Mouse (Mus musculus) stomach, embryonic 14.5 days (tissue): ENCODE measurements around the gene Krtap24-1. TPM values are rescaled to one million over a fixed set of nuclear protein-coding genes. Genes with fewer than 3 reads are reported as not detected.

Experiments
- ATAC-seq: fragments of 200-750 bp; cut with Nextera tagmentation; 2 replicates; pipeline ENCODE4 v1.8.0; 2017; ENCODE audit warnings: low read depth, moderate TSS enrichment; ENCODE audit not compliant: insufficient number of reproducible peaks, insufficient read depth, low FRiP score
- H3K27ac ChIP-seq: fragments of 300-500 bp; sonication (generic); 2 replicates; pipeline ENCODE4 v1.5.1; 2014; ENCODE audit warnings: mild to moderate bottlenecking, low read length, moderate library complexity, mixed read lengths
- H3K27me3 ChIP-seq: fragments of 300-500 bp; sonication (generic); 2 replicates; pipeline ENCODE4 v1.6.1; 2014; ENCODE audit warnings: low read length, control low read depth, mixed read lengths; ENCODE audit not compliant: control insufficient read depth, insufficient read depth
- H3K36me3 ChIP-seq: fragments of 300-500 bp; sonication (generic); 2 replicates; pipeline ENCODE4 v1.6.1; 2014; ENCODE audit warnings: mild to moderate bottlenecking, control low read depth, low read length, moderate library complexity, mixed read lengths; ENCODE audit not compliant: control insufficient read depth, insufficient read depth
- H3K4me1 ChIP-seq: fragments of 300-500 bp; sonication (generic); 2 replicates; pipeline ENCODE4 v1.6.1; 2014; ENCODE audit warnings: low read length, control low read depth, mixed read lengths; ENCODE audit not compliant: control insufficient read depth, insufficient read depth
- H3K4me2 ChIP-seq: fragments of 300-500 bp; sonication (generic); replicated peaks from 2 replicates; pipeline ENCODE4 v1.6.1; 2014; ENCODE audit warnings: low read depth, low read length, control low read depth
- H3K4me3 ChIP-seq: fragments of 300-500 bp; sonication (generic); 2 replicates; pipeline ENCODE4 v1.5.1; 2014; ENCODE audit warnings: low read depth, low read length, control low read depth
- H3K9ac ChIP-seq: fragments of 300-500 bp; sonication (generic); replicated peaks from 2 replicates; pipeline ENCODE4 v1.6.1; 2014; ENCODE audit warnings: low read depth, mild to moderate bottlenecking, control low read depth, low read length, moderate library complexity, mixed read lengths
- H3K9me3 ChIP-seq: fragments of 300-500 bp; sonication (generic); 2 replicates; pipeline ENCODE4 v1.6.1; 2016; ENCODE audit warnings: low read depth, low read length, control low read depth; ENCODE audit not compliant: control insufficient read depth
- WGBS: fragments of 180-500 bp; shearing (Covaris S2); extraction: QIAGEN DNeasy Blood & Tissue Kit; methylation state at CpG from one replicate; pipeline ENCODE4 v1.1.7; 2014; 5-methylcytosine and 5-hydroxymethylcytosine counted together
- polyA plus RNA-seq: library from polyadenylated mRNA; unstranded; fragments of >200 nt; fragmentation: Nextera tagmentation; extraction: Ambion mirVana; gene quantifications from 2 replicates; pipeline ENCODE4 v1.2.1, GENCODE M21; 2014

The Krtap24-1 gene
- polyA plus RNA-seq = not detected in 2 replicates

GRCm38 (mm10) chr16:88611922-88612321 lies at the start of gene Krtap24-1:
TSS of gene Krtap24-1 (minus strand) at chr16:88612279.
- no peak within 1 kb of the TSS for H3K4me2 ChIP-seq
- H3K36me3 ChIP-seq = no peaks in the 10 kb centered on the region
- no peaks in the 10 kb centered on the region for H3K9me3 ChIP-seq
- WGBS = 93% methylated on average over 8 of the region's 8 CpGs
- no peak within 1 kb of the TSS for H3K9ac ChIP-seq
- H3K4me3 ChIP-seq = no peak within 1 kb of the TSS
- no peak within 1 kb of the TSS for H3K27ac ChIP-seq
- H3K27me3 ChIP-seq = no peaks in the 10 kb centered on the region
- ATAC-seq = no peak
- no peaks in the 10 kb centered on the region for H3K4me1 ChIP-seq

GRCm38 (mm10) chr16:88657426-88657825 lies 45.3 kb upstream of the Krtap24-1 start:
- H3K9ac ChIP-seq = no peak overlapping the region
- H3K4me1 ChIP-seq = no peaks in the 10 kb centered on the region
- no peak overlapping the region for H3K4me2 ChIP-seq
- H3K36me3 ChIP-seq = no peaks in the 10 kb centered on the region
- no peaks in the 10 kb centered on the region for H3K9me3 ChIP-seq
- no peaks in the 10 kb centered on the region for H3K27me3 ChIP-seq
- H3K27ac ChIP-seq = no peak overlapping the region
- 0 out of 2 replicates have a peak, but pooled peaks have one; percentile 18 for ATAC-seq
- no peak overlapping the region for H3K4me3 ChIP-seq
- WGBS = 65% methylated on average over 1 of the region's 1 CpGs

- Histone ChIP-seq H3K27me3 (no peaks in the 10 kb centered on the region), H3K9me3 (no peaks in the 10 kb centered on the region), H3K4me1 (no peaks in the 10 kb centered on the region), H3K4me2 (no peak overlapping the region), H3K9ac (no peak overlapping the region), H3K36me3 (no peaks in the 10 kb centered on the region), H3K4me3 (no peak overlapping the region), H3K27ac (no peak overlapping the region)
- no peak for ATAC-seq
- WGBS = 52% methylated on average over 2 of the region's 2 CpGs
Observed at GRCm38 (mm10) chr16:88651952-88652351, 39.9 kb upstream of the Krtap24-1 start.

GRCm38 (mm10) chr16:88651082-88651481 lies 39.0 kb upstream of the Krtap24-1 start:
- no peak for ATAC-seq
- Histone ChIP-seq H3K27ac (no peak overlapping the region), H3K4me1 (no peaks in the 10 kb centered on the region), H3K4me3 (no peak overlapping the region), H3K36me3 (no peaks in the 10 kb centered on the region), H3K9me3 (no peaks in the 10 kb centered on the region), H3K9ac (no peak overlapping the region), H3K4me2 (no peak overlapping the region), H3K27me3 (no peaks in the 10 kb centered on the region)
- WGBS = 69% methylated on average over 1 of the region's 1 CpGs

- no peak within 1 kb of the TSS for H3K4me2 ChIP-seq
- H3K4me3 ChIP-seq = no peak within 1 kb of the TSS
- no peak within 1 kb of the TSS for H3K9ac ChIP-seq
- WGBS = 85% methylated on average over 10 of the region's 10 CpGs
- no peaks in the 10 kb centered on the region for H3K9me3 ChIP-seq
- no peak for ATAC-seq
- H3K4me1 ChIP-seq = no peaks in the 10 kb centered on the region
- no peak within 1 kb of the TSS for H3K27ac ChIP-seq
- H3K27me3 ChIP-seq = no peaks in the 10 kb centered on the region
- H3K36me3 ChIP-seq = no peaks in the 10 kb centered on the region
Observed at GRCm38 (mm10) chr16:88647358-88647846, 35.3 kb upstream of the Krtap24-1 start, which contains the start of gene Krtap26-1. TSS of gene Krtap26-1 (minus strand) at chr16:88647796.

- Histone ChIP-seq H3K27ac (no peak overlapping the region), H3K36me3 (no peaks in the 10 kb centered on the region), H3K4me3 (no peak overlapping the region), H3K9ac (no peak overlapping the region), H3K4me2 (no peak overlapping the region), H3K4me1 (no peaks in the 10 kb centered on the region), H3K9me3 (no peaks in the 10 kb centered on the region), H3K27me3 (no peaks in the 10 kb centered on the region)
- 65% methylated on average over 8 of the region's 8 CpGs for WGBS
- ATAC-seq = no peak
Observed at GRCm38 (mm10) chr16:88646366-88647111, 34.5 kb upstream of the Krtap24-1 start.

GRCm38 (mm10) chr16:88640053-88640452 lies 28.0 kb upstream of the Krtap24-1 start:
- WGBS = 82% methylated on average over 3 of the region's 3 CpGs
- no peaks in the 10 kb centered on the region for H3K9me3 ChIP-seq
- no peak overlapping the region for H3K27ac ChIP-seq
- H3K4me2 ChIP-seq = no peak overlapping the region
- H3K4me1 ChIP-seq = no peaks in the 10 kb centered on the region
- no peaks in the 10 kb centered on the region for H3K27me3 ChIP-seq
- H3K4me3 ChIP-seq = no peak overlapping the region
- no peak for ATAC-seq
- H3K9ac ChIP-seq = no peak overlapping the region
- no peaks in the 10 kb centered on the region for H3K36me3 ChIP-seq

GRCm38 (mm10) chr16:88635142-88635541 lies 23.1 kb upstream of the Krtap24-1 start:
- Histone ChIP-seq H3K9me3 (no peaks in the 10 kb centered on the region), H3K36me3 (no peaks in the 10 kb centered on the region), H3K4me1 (no peaks in the 10 kb centered on the region), H3K4me2 (no peak overlapping the region), H3K4me3 (no peak overlapping the region), H3K9ac (no peak overlapping the region), H3K27me3 (no peaks in the 10 kb centered on the region), H3K27ac (no peak overlapping the region)
- WGBS = 39% methylated on average over 4 of the region's 4 CpGs
- no peak for ATAC-seq
